Mouse (Mus musculus): ENCODE results near the gene Gm3424.
"Not testable (repeated sequence)": the region's sequence is repeated elsewhere in the genome, so short reads cannot be mapped to it uniquely, and the experiment has no call there.

- not testable (repeated sequence) for TF ChIP-seq CTCF (IDR thresholded peaks at IDR 0.05; ENCODE audit: insufficient read depth, low read length); POLR2A (IDR thresholded peaks at IDR 0.05; ENCODE audit: borderline replicate concordance, extremely low read depth, low read depth, low read length)
Measured at GRCm38 (mm10) chr14:5807882-5808281, 22.2 kb downstream of the Gm3424 start, which contains the start of gene Gm3383.

Data from lung, adult 2 months (tissue).